Mouse (Mus musculus) intestine, embryonic 14.5 days (tissue): Measurements from ENCODE around the gene Chd5. TPM values are rescaled to one million over a fixed set of nuclear protein-coding genes. Genes with fewer than 3 reads are reported as not detected.
A peak's percentile ranks its signal among the peaks of the same experiment; 100 is the strongest.

ENCODE experiments used
- ATAC-seq: fragments of 200-750 bp; cut with Nextera tagmentation; replicated peaks from 2 replicates; pipeline ENCODE4 v1.8.0; 2017; ENCODE audit warnings: low read depth, moderate number of reproducible peaks, moderate TSS enrichment, moderate library complexity; ENCODE audit not compliant: low FRiP score, low TSS enrichment
- DNase-seq: peaks from one replicate; pipeline ENCODE4 v3.0.0-alpha.2; 2018; ENCODE audit warnings: low spot score
- H3K27ac ChIP-seq: fragments of 300-500 bp; sonication (generic); 2 replicates; pipeline ENCODE4 v1.5.1; 2014; ENCODE audit warnings: low read depth, mild to moderate bottlenecking, control low read depth
- H3K27me3 ChIP-seq: fragments of 300-500 bp; sonication (generic); replicated peaks from 2 replicates; pipeline ENCODE4 v1.6.1; 2014; ENCODE audit warnings: low read length, control low read depth; ENCODE audit not compliant: control insufficient read depth, insufficient read depth
- H3K36me3 ChIP-seq: fragments of 300-500 bp; sonication (generic); 2 replicates; pipeline ENCODE4 v1.6.1; 2014; ENCODE audit warnings: low read length, control low read depth; ENCODE audit not compliant: control insufficient read depth, insufficient read depth
- H3K4me1 ChIP-seq: fragments of 300-500 bp; sonication (generic); replicated peaks from 2 replicates; pipeline ENCODE4 v1.6.1; 2014; ENCODE audit warnings: low read length, control low read depth, mixed read lengths; ENCODE audit not compliant: control insufficient read depth, insufficient read depth
- H3K4me2 ChIP-seq: fragments of 300-500 bp; sonication (generic); 2 replicates; pipeline ENCODE4 v1.6.1; 2014; ENCODE audit warnings: low read length
- H3K4me3 ChIP-seq: fragments of 300-500 bp; sonication (generic); 2 replicates; pipeline ENCODE4 v1.5.1; 2014; ENCODE audit warnings: low read depth, low read length, control low read depth, mixed read lengths
- H3K9ac ChIP-seq: fragments of 300-500 bp; sonication (generic); 2 replicates; pipeline ENCODE4 v1.6.1; 2014; ENCODE audit warnings: mild to moderate bottlenecking, low read length
- H3K9me3 ChIP-seq: fragments of 300-500 bp; sonication (generic); 2 replicates; pipeline ENCODE4 v1.6.1; 2016; ENCODE audit warnings: low read length, control low read depth; ENCODE audit not compliant: control insufficient read depth
- WGBS: fragments of 180-500 bp; shearing (Covaris S2); extraction: QIAGEN DNeasy Blood & Tissue Kit; methylation state at CpG from one replicate; pipeline ENCODE4 v1.1.7; 2014; 5-methylcytosine and 5-hydroxymethylcytosine counted together
- polyA plus RNA-seq: library from polyadenylated mRNA; unstranded; fragments of >200 nt; fragmentation: Nextera tagmentation; extraction: Ambion mirVana; gene quantifications from 2 replicates; pipeline ENCODE4 v1.2.1, GENCODE M21; 2014

Chd5 gene
- polyA plus RNA-seq, 1 experiment from 2014 or later: 1.7 TPM

DNA sequence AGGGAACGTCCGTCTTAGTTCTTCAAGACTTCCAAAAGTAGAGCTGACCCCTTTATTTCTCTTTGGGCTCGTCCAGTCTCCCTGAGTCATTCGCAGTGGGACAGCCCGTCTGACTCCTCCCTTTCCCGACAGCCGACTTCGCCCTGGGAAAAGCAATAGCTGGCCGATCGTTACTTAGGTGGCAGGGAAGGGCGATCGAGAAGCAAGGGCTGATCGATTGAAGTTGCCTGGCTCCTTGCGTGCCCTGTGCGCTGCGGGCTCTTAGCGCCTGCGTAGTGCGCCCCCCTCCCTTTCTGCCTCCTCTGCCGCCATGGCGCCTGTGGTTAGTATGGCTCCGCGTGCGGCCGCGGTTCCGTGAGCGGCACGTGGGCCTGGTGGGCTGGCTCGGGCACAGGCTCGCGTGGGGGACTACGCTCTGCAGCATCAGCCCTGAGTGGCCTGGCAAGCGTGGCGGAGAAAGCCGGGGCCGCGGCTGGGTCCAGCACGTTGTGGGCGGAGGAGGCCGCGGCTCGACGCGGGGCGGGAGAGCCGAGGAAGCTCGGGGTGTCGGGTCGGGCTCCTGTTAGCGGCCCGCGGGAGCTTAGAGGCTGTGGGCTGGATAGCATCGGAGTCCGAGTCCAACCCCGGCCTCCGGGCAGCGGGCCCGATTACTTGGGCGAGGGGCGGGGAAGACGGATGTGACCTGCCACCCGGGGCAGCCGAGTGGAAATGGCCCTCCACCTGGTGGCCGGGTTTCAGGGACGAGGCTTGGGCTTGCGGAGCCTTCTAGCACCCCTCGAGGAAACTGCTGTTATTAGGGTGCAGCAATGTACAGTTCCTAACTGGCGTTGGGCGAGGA lies 12.7 kb upstream of the Chd5 start, which contains the start of gene Rpl22:
Gene Rpl22, plus strand, starts transcription at position 169 of the 838 bp plus-strand sequence.
- under 1% methylated on average over 70 of the region's 70 CpGs for WGBS
- H3K4me1 ChIP-seq: peaks cover 15% of the 10 kb centered on the region
- DNase-seq (peak; percentile 93), ATAC-seq (peak; percentile 97)
- H3K9me3 ChIP-seq: no peaks in the 10 kb centered on the region
- H3K4me2 ChIP-seq: peak within 1 kb of the TSS; percentile 91
- H3K27me3 ChIP-seq: no peaks in the 10 kb centered on the region
- H3K27ac ChIP-seq: peak within 1 kb of the TSS; percentile 40; the same call in 1 of the 2 replicates
- H3K36me3 ChIP-seq: peaks cover 30% of the 10 kb centered on the region
- H3K4me3 ChIP-seq: peak within 1 kb of the TSS; percentile 91
- peak within 1 kb of the TSS; percentile 94 for H3K9ac ChIP-seq

DNA sequence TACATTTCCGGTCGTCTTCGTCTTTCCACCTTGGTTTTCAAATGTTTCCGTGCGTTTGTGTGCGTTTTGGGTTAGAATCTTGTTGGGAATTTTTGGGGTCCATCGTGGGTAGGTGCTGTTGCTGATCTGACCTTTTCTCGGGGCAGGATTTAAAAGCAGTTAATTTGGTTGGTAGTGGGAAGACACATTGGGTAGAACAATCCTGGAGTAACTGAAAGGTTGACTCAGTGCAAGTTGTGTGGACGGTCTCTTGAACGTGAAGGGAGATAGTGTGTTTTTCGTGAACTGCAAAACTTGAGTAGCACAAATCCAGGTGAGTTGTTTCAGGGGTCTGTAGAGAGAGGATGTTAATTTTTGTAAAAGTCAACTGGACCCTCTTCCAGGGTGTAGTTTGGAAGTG lies 11.9 kb upstream of the Chd5 start:
- Histone ChIP-seq H3K4me2 (peak overlapping the region; percentile 91), H3K9ac (peak overlapping the region; percentile 94), H3K9me3 (no peaks in the 10 kb centered on the region), H3K4me1 (peaks cover 15% of the 10 kb centered on the region), H3K27me3 (no peaks in the 10 kb centered on the region), H3K27ac (no peak overlapping the region), H3K4me3 (peak overlapping the region; percentile 91), H3K36me3 (peaks cover 38% of the 10 kb centered on the region)
- DNase-seq (no peak), ATAC-seq (no peak)
- WGBS: under 1% methylated on average over 11 of the region's 11 CpGs

DNA sequence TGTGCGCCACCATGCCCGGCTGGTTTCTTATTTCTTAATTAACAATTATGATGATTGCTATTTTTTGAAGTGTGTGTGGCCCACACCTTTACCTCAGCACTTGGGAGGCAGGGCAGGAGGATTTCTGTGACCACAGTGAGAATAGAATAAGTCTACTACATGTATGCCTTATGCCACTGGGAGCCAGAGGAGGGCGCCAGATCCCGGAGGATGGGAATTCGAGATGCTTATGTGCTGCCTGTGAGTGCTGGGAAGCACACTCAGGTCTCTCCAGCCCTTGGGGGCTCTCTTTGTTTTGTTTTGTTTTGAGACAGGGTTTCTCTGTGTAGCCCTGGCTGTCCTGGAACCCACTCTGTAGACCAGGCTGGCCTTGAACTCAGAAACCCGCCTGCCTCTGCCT lies 9.8 kb upstream of the Chd5 start:
- no peak overlapping the region for H3K27ac ChIP-seq
- H3K9ac ChIP-seq: no peak overlapping the region
- no peaks in the 10 kb centered on the region for H3K9me3 ChIP-seq
- H3K4me1 ChIP-seq: peaks cover 15% of the 10 kb centered on the region
- ATAC-seq: no peak
- no peaks in the 10 kb centered on the region for H3K27me3 ChIP-seq
- H3K4me2 ChIP-seq: no peak overlapping the region
- H3K36me3 ChIP-seq: peaks cover 59% of the 10 kb centered on the region
- DNase-seq: peak; percentile 75
- no peak overlapping the region for H3K4me3 ChIP-seq
- WGBS: 78% methylated on average over 6 of the region's 6 CpGs

DNA sequence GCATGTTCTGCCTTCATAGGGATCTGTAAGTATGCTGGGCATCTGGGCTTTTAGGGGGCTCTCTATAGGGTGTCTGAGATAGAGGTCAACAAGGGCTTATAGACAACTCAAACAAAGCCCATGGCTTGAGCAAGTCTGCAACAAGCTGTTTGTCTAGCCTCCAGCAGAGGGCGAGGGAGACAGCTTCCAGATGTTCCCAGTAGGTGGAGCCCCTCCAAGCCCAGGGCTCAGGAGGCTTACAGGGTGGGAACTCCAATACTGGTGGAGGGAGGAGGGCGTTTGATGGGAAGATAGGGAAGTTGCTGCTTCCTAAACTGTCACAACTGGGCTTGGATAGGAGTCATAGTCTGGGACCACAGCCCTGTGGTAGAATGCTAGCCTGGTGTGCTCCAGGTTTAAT lies 5.5 kb upstream of the Chd5 start:
- WGBS: 29% methylated on average over 2 of the region's 2 CpGs
- 0 out of 2 replicates have a peak, but pooled peaks cover 2% of the 10 kb centered on the region for H3K9me3 ChIP-seq
- H3K9ac ChIP-seq: no peak overlapping the region
- H3K4me2 ChIP-seq: no peak overlapping the region
- H3K4me1 ChIP-seq: no peaks in the 10 kb centered on the region
- ATAC-seq (peak; percentile 33; the same call in 1 of the 2 replicates), DNase-seq (peak; percentile 89)
- H3K27me3 ChIP-seq: peaks cover 16% of the 10 kb centered on the region
- H3K4me3 ChIP-seq: no peak overlapping the region
- H3K36me3 ChIP-seq: peaks cover 71% of the 10 kb centered on the region
- H3K27ac ChIP-seq: no peak overlapping the region

DNA sequence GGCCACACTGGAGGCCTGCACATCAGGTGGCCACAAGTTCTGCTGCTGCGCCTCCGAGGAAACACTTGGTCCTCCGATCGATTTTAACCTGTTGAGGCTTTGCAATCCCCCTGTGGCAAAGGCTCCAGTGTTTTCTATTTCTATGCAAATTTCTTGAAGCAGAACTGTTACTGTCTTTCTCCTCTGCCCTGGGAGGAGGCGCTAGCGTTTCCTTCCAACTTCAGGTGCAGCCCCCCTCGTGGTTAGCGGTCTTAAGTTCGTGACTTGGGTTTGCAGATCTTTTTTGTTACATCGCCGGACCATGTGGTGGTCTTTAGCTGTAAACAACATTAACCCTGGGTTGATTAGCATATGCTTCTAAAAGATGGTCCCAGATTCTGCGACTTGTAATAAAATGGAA lies 4.9 kb upstream of the Chd5 start:
- H3K4me1 ChIP-seq: no peaks in the 10 kb centered on the region
- H3K4me3 ChIP-seq: no peak overlapping the region
- DNase-seq (no peak), ATAC-seq (no peak)
- peaks cover 65% of the 10 kb centered on the region for H3K36me3 ChIP-seq
- H3K9me3 ChIP-seq: 0 out of 2 replicates have a peak, but pooled peaks cover 2% of the 10 kb centered on the region
- 95% methylated on average over 12 of the region's 12 CpGs for WGBS
- H3K9ac ChIP-seq: no peak overlapping the region
- peaks cover 22% of the 10 kb centered on the region for H3K27me3 ChIP-seq
- no peak overlapping the region for H3K27ac ChIP-seq
- H3K4me2 ChIP-seq: no peak overlapping the region

DNA sequence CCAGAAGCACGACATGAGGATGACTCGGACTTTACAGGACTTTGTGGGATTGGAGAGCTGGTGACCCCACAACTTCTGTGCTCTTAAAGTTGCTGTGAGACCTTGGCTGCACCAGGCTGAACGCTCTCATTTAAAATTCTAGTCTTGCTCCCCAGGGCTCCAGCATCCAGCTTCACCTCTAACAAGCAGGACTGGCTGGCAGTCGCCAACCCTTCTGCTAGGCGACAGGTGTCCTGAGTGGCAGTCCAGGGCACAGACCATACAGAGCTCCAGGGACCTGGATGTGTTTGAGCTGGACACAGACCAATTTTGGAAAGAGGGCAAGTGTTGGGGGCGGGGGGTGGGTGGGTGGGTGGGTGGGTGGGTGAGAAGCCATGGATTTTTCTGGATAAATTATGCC lies 679 bp upstream of the Chd5 start:
- H3K9ac ChIP-seq: no peak overlapping the region
- H3K36me3 ChIP-seq: peaks cover 24% of the 10 kb centered on the region
- H3K4me3 ChIP-seq: no peak overlapping the region
- ATAC-seq (no peak), DNase-seq (no peak)
- 0 out of 2 replicates have a peak, but pooled peaks cover 2% of the 10 kb centered on the region for H3K9me3 ChIP-seq
- 41% methylated on average over 6 of the region's 6 CpGs for WGBS
- H3K4me2 ChIP-seq: no peak overlapping the region
- peaks cover 49% of the 10 kb centered on the region for H3K27me3 ChIP-seq
- 0 out of 2 replicates have a peak, but pooled peaks cover 5% of the 10 kb centered on the region for H3K4me1 ChIP-seq
- no peak overlapping the region for H3K27ac ChIP-seq

DNA sequence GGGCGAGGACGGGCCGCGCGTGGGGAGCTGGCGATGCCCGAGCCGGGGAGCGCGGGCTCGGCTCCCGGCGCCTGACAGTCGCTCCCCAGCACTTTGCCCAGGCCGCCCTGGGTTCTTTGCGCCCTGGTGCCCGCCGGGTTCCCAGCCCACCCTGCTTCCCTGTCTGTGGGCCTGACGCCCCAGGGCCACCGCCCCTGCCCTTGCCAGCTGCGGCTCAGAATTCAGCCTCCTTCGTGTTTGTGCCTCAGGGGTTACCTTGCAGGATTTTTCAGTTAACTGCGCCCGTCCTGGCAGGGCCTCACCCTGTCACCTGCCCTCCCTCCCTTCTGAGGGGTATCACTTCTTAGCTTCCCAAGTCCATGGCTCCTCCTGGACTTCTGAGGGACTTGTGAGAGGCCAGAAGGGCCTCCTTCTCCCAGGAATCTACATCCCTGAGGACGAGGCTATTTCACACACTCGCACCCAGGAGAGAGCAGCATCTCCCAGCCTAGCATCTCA lies 891 bp downstream of the Chd5 start:
- Histone ChIP-seq H3K4me2 (peak overlapping the region; percentile 97), H3K4me3 (peak overlapping the region; percentile 43), H3K4me1 (peaks cover 10% of the 10 kb centered on the region; the same call in 1 of the 2 replicates), H3K27ac (no peak overlapping the region), H3K9ac (peak overlapping the region; percentile 29; the same call in 1 of the 2 replicates), H3K9me3 (0 out of 2 replicates have a peak, but pooled peaks cover 2% of the 10 kb centered on the region), H3K27me3 (peaks cover 56% of the 10 kb centered on the region), H3K36me3 (peaks cover 9% of the 10 kb centered on the region)
- no peak for ATAC-seq
- WGBS: 3% methylated on average over 25 of the region's 26 CpGs
- no peak for DNase-seq

DNA sequence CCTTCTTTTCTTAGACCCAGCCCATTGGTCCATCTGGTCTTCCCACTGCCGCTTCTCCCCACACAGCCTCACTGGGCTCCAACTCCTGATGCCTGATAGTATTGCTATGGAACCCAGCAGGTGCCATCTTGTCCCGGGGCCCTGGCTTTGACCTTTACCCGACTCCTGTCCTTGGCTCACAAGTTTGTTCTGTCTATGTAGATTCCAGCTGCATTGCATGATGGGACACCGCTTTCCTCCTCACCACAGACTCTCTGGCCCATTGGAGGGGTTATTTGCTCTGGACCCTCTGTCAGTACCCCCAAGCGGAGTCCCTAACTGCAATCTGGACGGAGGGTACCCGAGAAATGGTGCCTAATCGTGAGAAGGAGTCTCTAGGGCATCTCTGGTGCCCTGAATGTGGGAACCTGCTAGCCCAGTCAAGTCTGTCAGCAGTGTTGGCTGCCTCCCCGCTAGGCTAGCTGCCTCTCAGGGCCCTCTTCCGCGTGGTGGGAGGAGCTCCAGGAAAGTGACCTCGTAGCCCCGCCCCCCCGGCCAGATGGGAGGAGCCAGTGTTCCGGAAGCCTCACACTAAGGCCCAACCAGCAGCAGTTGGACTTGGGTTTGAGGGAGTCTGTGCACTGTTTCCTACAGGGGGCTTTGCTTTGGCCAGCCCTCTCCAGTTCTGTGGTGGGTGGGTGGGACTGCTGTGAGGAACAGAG lies 2.3 kb downstream of the Chd5 start:
- H3K4me3 ChIP-seq: no peak overlapping the region
- WGBS: 40% methylated on average over 15 of the region's 15 CpGs
- H3K27me3 ChIP-seq: peaks cover 56% of the 10 kb centered on the region
- DNase-seq: no peak
- H3K9me3 ChIP-seq: no peaks in the 10 kb centered on the region
- H3K4me2 ChIP-seq: no peak overlapping the region
- H3K4me1 ChIP-seq: peaks cover 15% of the 10 kb centered on the region; the same call in 1 of the 2 replicates
- no peaks in the 10 kb centered on the region for H3K36me3 ChIP-seq
- ATAC-seq: no peak
- H3K9ac ChIP-seq: no peak overlapping the region
- H3K27ac ChIP-seq: no peak overlapping the region
